Mouse (Mus musculus) adipose tissue, adult 10 weeks (tissue): ENCODE measurements around the gene Lzts3. TPM values are rescaled to one million over a fixed set of nuclear protein-coding genes. Genes with fewer than 3 reads are reported as not detected.

Experiments used
- polyA plus RNA-seq: library from polyadenylated mRNA; stranded (reverse); fragments of 350-450 nt; fragmentation: Illumina TruSeq; extraction: RNeasy Lipid Tissue Mini Kit (QIAGEN cat#74804); gene quantifications from one replicate; pipeline ENCODE4 v1.2.3, GENCODE M21; 2014; ENCODE audit warnings: low read depth, low replicate concordance

Gene Lzts3
- 11.3 TPM for polyA plus RNA-seq

GRCm38 (mm10) chr2:130642684-130643369, at the start of gene Lzts3:
TSS of gene Lzts3 (minus strand) at chr2:130642803.

GRCm38 (mm10) chr2:130667559-130667958, 25.0 kb upstream of the Lzts3 start, which contains the start of gene Itpa:
TSS of gene Itpa (plus strand) at chr2:130667610.

GRCm38 (mm10) chr2:130664102-130664701, 21.6 kb upstream of the Lzts3 start, which contains the start of gene Ddrgk1:
TSS of gene Ddrgk1 (minus strand) at chr2:130664659.

GRCm38 (mm10) chr2:130629839-130630203, 12.8 kb downstream of the Lzts3 start, which contains the start of the genes Fastkd5 and Ubox5:
TSS of gene Fastkd5 (minus strand) at chr2:130630027.
TSS of gene Ubox5 (minus strand) at chr2:130630038.

Other genes starting within 250 kb of the Lzts3 start
- gene Cpxm1, start 245.2 kb downstream of the Lzts3 start, polyA plus RNA-seq: 46.6 TPM
- not detected for gene Gm28372, start 237.6 kb downstream of the Lzts3 start, polyA plus RNA-seq
- 2.7 TPM for gene 1700020A23Rik, start 237.5 kb downstream of the Lzts3 start, polyA plus RNA-seq
- gene Tmem239, start 236.3 kb downstream of the Lzts3 start, polyA plus RNA-seq: 3.5 TPM
- 44.2 TPM for gene Vps16, start 218.5 kb downstream of the Lzts3 start, polyA plus RNA-seq
- 15.7 TPM for gene Pced1a, start 218.1 kb downstream of the Lzts3 start, polyA plus RNA-seq
- gene Ptpra, start 192.5 kb downstream of the Lzts3 start, polyA plus RNA-seq: 78.3 TPM
- 42.6 TPM for gene Mrps26, start 79.1 kb downstream of the Lzts3 start, polyA plus RNA-seq
- not detected for gene Oxt, start 66.6 kb downstream of the Lzts3 start, polyA plus RNA-seq
- gene Avp, start 60.2 kb downstream of the Lzts3 start, polyA plus RNA-seq: not detected
- 4.8 TPM for gene Fastkd5, start 12.8 kb downstream of the Lzts3 start, polyA plus RNA-seq
- gene Ubox5, start 12.8 kb downstream of the Lzts3 start, polyA plus RNA-seq: 4.7 TPM
- 145 TPM for gene Ddrgk1, start 21.9 kb upstream of the Lzts3 start, polyA plus RNA-seq
- gene Itpa, start 24.8 kb upstream of the Lzts3 start, polyA plus RNA-seq: 43.0 TPM
- 4.5 TPM for gene Slc4a11, start 54.7 kb upstream of the Lzts3 start, polyA plus RNA-seq